Mouse (Mus musculus): ENCODE measurements at regions not wholly inside any gene's neighbourhood (a gene's known extent, or its start where the extent isn't known, plus 50 kb on each side); places are given as distances from the start of the nearest gene placed in this dataset.

- TF ChIP-seq CTCF (conservative IDR thresholded peaks at IDR 0.05; ENCODE audit: low read length) (no peak), POU5F1 (IDR thresholded peaks at IDR 0.05; ENCODE audit: borderline replicate concordance, low read length) (no peak), NANOG (IDR thresholded peaks at IDR 0.05; ENCODE audit: borderline replicate concordance, low read length) (no peak)
Observed at GRCm38 (mm10) chr12:33561141-33561540, 131.7 kb downstream of the Twistnb start.

Data from E14TG2a.4 (cell line).